Mouse (Mus musculus): ENCODE data around the gene Dhx16.

Dhx16 gene

GRCm38 (mm10) chr17:35850974-35851373 is 28.6 kb upstream of the Dhx16 start:
- in situ Hi-C loops (cut with MboI, MseI), result no loop called here

GRCm38 (mm10) chr17:35859371-35859770 is 20.2 kb upstream of the Dhx16 start:
- in situ Hi-C loops (cut with MboI, MseI), result no loop called here

GRCm38 (mm10) chr17:35859835-35860234 is 19.8 kb upstream of the Dhx16 start:
- in situ Hi-C loops (cut with MboI, MseI), result no loop called here

DNA sequence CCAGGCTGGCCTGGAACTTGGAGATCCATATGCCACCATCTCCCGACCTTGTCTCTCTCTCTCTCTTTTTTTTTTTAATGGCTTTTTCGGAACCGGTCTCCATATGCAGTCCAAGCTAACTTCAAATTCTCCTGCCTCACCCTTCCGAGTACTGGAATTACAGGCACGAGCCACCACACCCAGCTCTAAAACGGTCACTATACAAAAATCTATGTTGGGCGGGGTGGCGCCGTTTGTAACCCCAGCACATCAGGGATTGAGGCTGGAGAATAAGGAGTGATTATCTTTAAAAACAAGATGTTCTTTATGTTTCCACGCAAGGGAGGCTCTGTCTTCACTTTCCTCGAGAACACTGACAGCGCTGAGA is 18.8 kb upstream of the Dhx16 start:
- in situ Hi-C loops (cut with MboI, MseI), result no loop called here

GRCm38 (mm10) chr17:35861198-35861857 is 18.3 kb upstream of the Dhx16 start, which contains the start of gene Nrm:
Gene Nrm (plus strand): TSS chr17:35861318.
- in situ Hi-C loops (cut with MboI, MseI), result no loop called here

- in situ Hi-C loops (cut with MboI, MseI), result no loop called here
These were observed 14.7 kb upstream of the Dhx16 start for GRCm38 (mm10) chr17:35864832-35865353.

DNA sequence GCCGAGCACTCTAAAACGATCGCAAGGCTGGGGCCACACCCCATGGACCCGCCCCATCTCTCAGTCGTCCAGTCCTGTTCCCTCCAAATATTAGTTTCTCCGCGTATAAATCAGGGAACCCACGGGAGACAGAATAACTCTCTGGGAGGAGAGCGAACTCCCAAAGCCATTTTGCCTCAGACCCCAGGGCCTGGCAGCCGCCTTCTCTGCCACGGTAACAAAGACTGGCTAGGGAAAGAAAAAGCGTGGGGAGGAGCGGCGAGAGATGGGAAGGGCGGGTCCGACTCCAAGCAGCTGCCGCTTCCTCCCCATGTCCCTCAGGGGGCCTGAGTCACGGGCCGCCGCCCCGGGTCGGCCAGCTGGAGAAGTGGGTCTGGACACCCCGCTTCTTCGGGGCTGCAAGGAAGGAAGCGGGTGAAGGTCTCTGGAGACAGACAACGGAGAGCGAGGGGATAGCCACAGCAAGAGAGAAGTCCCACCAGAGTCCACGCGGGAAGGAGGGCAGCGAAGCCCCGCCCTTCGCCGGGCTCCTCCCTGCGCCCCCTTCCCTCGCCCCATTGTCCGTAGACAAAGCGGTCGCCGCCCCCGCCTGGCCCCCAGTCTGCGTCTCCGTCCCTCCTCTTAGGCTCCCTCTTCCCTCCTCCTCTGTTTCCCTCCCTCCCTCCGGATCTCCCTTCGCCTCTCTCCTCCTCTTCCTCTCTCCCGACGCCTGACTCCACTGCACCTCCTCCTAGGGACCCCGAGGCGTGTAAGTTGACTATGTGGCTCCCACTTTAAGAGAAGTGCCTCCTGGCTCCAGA is 13.9 kb upstream of the Dhx16 start, which contains the start of gene Ppp1r18:
Gene Ppp1r18, plus strand, starts transcription at position 113 of the 800 bp plus-strand sequence.
- in situ Hi-C loops (cut with MboI, MseI), result no loop called here

DNA sequence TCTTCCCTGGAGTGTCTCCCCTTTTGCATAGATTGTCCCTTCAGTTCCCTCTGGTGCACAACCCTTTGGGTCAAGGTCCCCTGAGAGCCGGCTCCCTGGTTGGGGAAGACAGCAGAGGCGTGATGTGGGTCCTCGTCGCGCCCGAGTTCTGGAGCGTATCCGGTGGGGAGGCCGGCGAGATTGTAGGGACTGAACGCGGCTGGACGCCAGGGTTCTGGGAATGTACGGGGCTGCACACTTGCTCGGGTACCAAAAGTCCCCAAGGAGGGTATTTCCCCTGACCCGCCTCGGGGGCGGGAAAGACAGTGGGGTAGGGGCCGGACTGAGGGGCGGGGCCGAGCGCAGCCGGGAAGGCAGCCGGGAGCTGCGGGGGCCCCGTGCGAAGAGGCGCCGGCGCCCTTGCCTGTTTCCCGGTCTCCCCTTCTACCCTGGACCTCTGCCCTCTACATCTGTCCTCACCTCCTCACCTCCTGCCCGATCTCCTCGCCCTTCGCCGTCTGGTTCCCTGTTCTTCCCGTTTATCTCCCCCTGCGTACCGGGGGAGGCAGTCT is 13.3 kb upstream of the Dhx16 start:
- in situ Hi-C loops (cut with MboI, MseI), result no loop called here

DNA sequence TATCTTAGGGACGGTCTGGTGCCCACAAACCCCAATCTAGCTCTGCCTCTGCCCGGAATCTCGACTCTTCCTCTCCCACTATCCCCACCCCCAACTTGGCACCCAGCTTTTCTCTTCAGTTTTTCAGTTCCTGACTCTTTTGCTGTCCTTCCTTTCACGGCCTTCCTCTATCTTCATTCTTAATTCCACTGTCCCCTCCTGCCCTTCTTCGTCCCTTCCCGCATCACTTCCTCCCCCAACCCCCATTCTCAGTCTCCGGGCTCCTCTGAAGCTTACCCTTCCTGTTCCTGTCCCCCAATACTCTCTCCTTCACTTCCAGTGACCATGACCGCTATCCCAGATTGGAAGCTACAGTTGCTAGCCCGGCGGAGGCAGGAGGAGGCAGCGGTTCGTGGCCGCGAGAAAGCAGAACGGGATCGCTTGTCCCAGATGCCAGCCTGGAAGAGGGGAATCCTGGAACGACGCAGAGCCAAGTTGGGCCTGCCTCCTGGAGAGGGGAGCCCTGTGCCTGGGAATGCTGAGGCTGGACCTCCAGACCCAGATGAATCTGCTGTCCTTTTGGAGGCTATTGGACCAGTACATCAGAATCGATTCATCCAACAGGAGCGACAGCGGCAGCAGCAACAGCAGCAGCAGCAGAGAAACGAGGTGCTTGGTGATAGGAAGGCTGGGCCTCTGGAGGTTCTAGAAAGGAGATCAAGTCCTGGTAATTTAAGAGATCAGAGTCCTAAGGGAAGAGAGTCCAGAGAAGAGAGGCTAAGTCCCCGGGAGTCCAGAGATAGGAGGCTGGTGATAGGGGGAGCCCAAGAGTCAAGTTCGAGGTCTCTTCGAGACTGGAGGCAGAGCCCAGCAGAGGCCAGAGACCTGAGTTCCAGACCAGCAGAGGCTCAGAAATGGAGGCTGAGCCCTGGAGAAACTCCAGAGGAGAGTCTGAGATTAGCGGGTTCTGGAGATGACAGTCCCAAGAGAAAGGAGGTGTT is 12.4 kb upstream of the Dhx16 start:
- in situ Hi-C loops (cut with MboI, MseI), result no loop called here

- in situ Hi-C loops (cut with MboI, MseI), result no loop called here
These were observed 11.3 kb upstream of the Dhx16 start for GRCm38 (mm10) chr17:35868165-35868820.

DNA sequence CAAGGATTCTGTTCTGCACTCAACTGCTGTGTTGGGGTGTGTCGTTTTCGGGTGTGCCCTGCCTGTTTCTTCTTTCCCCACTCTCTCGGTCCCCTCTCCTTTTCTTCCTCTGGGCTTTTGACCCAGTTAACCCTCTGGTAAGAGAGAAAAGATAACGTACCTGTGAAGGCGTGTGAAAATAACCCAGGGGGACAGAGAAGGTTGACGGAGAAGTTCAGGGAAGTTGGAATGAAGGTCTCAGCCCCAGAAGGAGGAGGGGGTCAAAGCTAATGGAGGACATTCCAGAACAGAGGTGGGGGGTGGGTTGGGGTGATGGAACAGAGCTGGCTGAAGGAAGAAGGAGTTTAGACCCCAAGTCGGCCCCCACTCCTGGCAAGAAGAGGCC is 10.7 kb upstream of the Dhx16 start:
- in situ Hi-C loops (cut with MboI, MseI), result no loop called here

DNA sequence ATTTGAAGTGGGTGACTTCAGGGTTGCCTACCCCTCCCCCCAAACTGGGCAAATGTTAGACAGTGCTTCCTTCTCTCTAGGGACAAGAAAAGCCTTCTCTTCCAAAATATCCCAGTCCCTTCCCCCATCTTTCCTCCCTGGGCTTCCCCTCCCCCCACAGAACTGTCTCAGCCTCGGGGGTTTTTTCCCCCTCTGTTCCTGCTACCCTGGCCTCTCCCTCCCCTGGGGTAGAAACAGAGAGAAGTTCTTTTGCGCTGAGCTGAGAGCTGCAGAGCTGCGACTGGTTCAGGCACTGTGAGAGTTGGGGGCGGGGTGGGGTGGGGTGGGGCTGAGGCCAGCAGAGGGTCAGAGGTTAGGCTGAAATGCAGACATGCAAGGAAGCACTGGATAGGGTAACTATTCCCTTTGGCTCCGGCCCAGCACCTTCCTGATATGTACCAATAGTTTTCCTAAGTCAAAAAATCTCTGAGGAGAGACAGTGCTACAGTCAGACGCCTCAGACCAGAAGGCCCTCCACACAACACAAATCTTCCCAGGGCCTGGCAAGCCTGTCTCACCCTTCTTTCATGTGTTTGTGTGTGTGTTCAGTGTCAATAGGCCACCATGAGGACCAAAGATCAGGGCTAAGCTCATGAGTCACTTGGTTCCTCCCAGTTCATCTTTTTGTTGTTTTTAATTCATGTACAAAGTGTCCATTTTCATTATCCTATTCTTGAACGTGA is 10.1 kb upstream of the Dhx16 start:
- in situ Hi-C loops (cut with MboI, MseI), result loop anchor here (5.0 to 10.0 kb wide), 3 partner anchors 32 to 1845 kb away; partner anchors contain the start of genes H2-Ke6, Ring1 and Tubb5

- in situ Hi-C loops (cut with MboI, MseI), result loop anchor here (5.0 to 10.0 kb wide), 3 partner anchors 33 to 1846 kb away; partner anchors contain the start of genes H2-Ke6, Ring1 and Tubb5
These were observed 9.3 kb upstream of the Dhx16 start for GRCm38 (mm10) chr17:35870151-35870883.

GRCm38 (mm10) chr17:35870884-35871696 is 8.5 kb upstream of the Dhx16 start:
- in situ Hi-C loops (cut with MboI, MseI), result loop anchor here (5.0 to 10.0 kb wide), 3 partner anchors 34 to 1846 kb away; partner anchors contain the start of genes H2-Ke6, Ring1 and Tubb5

- in situ Hi-C loops (cut with MboI, MseI), result loop anchor here (5.0 to 10.0 kb wide), 3 partner anchors 37 to 1849 kb away; partner anchors contain the start of genes H2-Ke6, Ring1 and Tubb5
These were observed 5.7 kb upstream of the Dhx16 start for GRCm38 (mm10) chr17:35873774-35874519.

- in situ Hi-C loops (cut with MboI, MseI), result loop anchor here (5.0 to 10.0 kb wide), 3 partner anchors 37 to 1850 kb away; partner anchors contain the start of genes H2-Ke6, Ring1 and Tubb5
These were observed 4.9 kb upstream of the Dhx16 start for GRCm38 (mm10) chr17:35874721-35875120.

GRCm38 (mm10) chr17:35882924-35883323 is 3.3 kb downstream of the Dhx16 start:
- in situ Hi-C loops (cut with MboI, MseI), result no loop called here
